Mouse (Mus musculus) cerebellum, adult 2 months (tissue): ENCODE results near the gene Hip1r.

ENCODE experiments used
- CTCF ChIP-seq: fragments of 200-500 bp; IDR thresholded peaks from 2 replicates; pipeline ENCODE4 v1.5.1; 2011; ENCODE audit warnings: low read depth, mild to moderate bottlenecking, control low read depth, low read length, moderate library complexity, borderline replicate concordance; ENCODE audit not compliant: insufficient read depth
- POLR2A ChIP-seq: fragments of 200-500 bp; IDR thresholded peaks from 2 replicates; pipeline ENCODE4 v1.6.1; 2011; ENCODE audit warnings: low read length, control low read depth, borderline replicate concordance; ENCODE audit not compliant: insufficient read depth

GRCm38 (mm10) chr5:123989941-123990885 is 16.8 kb downstream of the Hip1r start:
- TF ChIP-seq POLR2A (no peak), CTCF (no peak)
